Mouse (Mus musculus) embryonic fibroblast, embryonic 13.5 days (primary cell): ENCODE measurements around the gene Tead2. TPM values are rescaled to one million over a fixed set of nuclear protein-coding genes. Genes with fewer than 3 reads are reported as not detected.

Source experiments
- H3K27ac ChIP-seq: 2 replicates; pipeline ENCODE4 v1.5.1; 2012; ENCODE audit warnings: low read length, control low read depth, inconsistent platforms; ENCODE audit not compliant: insufficient read depth
- H3K4me1 ChIP-seq: 2 replicates; pipeline ENCODE4 v1.6.1; 2011; ENCODE audit warnings: low read length; ENCODE audit not compliant: control insufficient read depth, insufficient read depth
- H3K4me3 ChIP-seq: 2 replicates; pipeline ENCODE4 v1.5.1; 2011; ENCODE audit warnings: mild to moderate bottlenecking, control low read depth, low read length; ENCODE audit not compliant: insufficient read depth
- CTCF ChIP-seq: IDR thresholded peaks from 2 replicates; pipeline ENCODE4 v1.5.1; 2011; ENCODE audit warnings: mild to moderate bottlenecking, control low read depth, low read length, moderate library complexity, borderline replicate concordance; ENCODE audit not compliant: insufficient read depth
- POLR2A ChIP-seq: IDR thresholded peaks from 2 replicates; pipeline ENCODE4 v1.6.1; 2011; ENCODE audit warnings: low read depth, mild to moderate bottlenecking, control low read depth, low read length, moderate library complexity
- polyA plus RNA-seq: library from polyadenylated mRNA; stranded (reverse); fragments of >200 nt; gene quantifications from 2 replicates; pipeline ENCODE4 v1.2.4, GENCODE M21; 2011; ENCODE audit warnings: low read depth; ENCODE audit not compliant: missing spikeins, insufficient read length

Gene Tead2
- polyA plus RNA-seq, 1 experiment, result 94.3 TPM

- H3K4me1 ChIP-seq, result no peaks in the 10 kb centered on the region
- no peak overlapping the region for H3K4me3 ChIP-seq
- no peak overlapping the region for H3K27ac ChIP-seq
- TF ChIP-seq CTCF (no peak), POLR2A (no peak)
Observed at GRCm38 (mm10) chr7:45176356-45176755, 39.2 kb upstream of the Tead2 start.

GRCm38 (mm10) chr7:45178550-45178949 is 37.0 kb upstream of the Tead2 start:
- no peak overlapping the region for H3K4me3 ChIP-seq
- no peaks in the 10 kb centered on the region for H3K4me1 ChIP-seq
- TF ChIP-seq POLR2A, result no peak
- no peak overlapping the region for H3K27ac ChIP-seq

GRCm38 (mm10) chr7:45179469-45179868 is 36.1 kb upstream of the Tead2 start, which contains the start of gene Gfy:
TSS of gene Gfy (minus strand) at chr7:45179569.
- H3K27ac ChIP-seq, result no peak within 1 kb of the TSS
- no peaks in the 10 kb centered on the region for H3K4me1 ChIP-seq
- TF ChIP-seq POLR2A (no peak), CTCF (no peak)
- H3K4me3 ChIP-seq, result no peak within 1 kb of the TSS

- Histone ChIP-seq H3K27ac (no peak within 1 kb of the TSS), H3K4me3 (no peak within 1 kb of the TSS), H3K4me1 (no peaks in the 10 kb centered on the region)
- TF ChIP-seq POLR2A, result no peak
- no peak for TF ChIP-seq CTCF
Observed at GRCm38 (mm10) chr7:45180896-45181477, 34.6 kb upstream of the Tead2 start, which contains the start of gene Pth2. TSS of gene Pth2 (plus strand) at chr7:45180995.

GRCm38 (mm10) chr7:45181540-45181939 is 34.0 kb upstream of the Tead2 start:
- TF ChIP-seq CTCF (no peak), POLR2A (no peak)
- Histone ChIP-seq H3K27ac (no peak overlapping the region), H3K4me3 (no peak overlapping the region), H3K4me1 (no peaks in the 10 kb centered on the region)

- Histone ChIP-seq H3K4me1 (no peaks in the 10 kb centered on the region), H3K4me3 (no peak overlapping the region), H3K27ac (no peak overlapping the region)
- TF ChIP-seq POLR2A, result 0 out of 2 replicates have a peak, but pooled peaks have one; percentile 43
- no peak for TF ChIP-seq CTCF
Observed at GRCm38 (mm10) chr7:45182199-45182601, 33.4 kb upstream of the Tead2 start.

GRCm38 (mm10) chr7:45182606-45183005 is 32.9 kb upstream of the Tead2 start:
- TF ChIP-seq POLR2A (no peak), CTCF (no peak)
- H3K4me1 ChIP-seq, result no peaks in the 10 kb centered on the region
- no peak overlapping the region for H3K27ac ChIP-seq
- no peak overlapping the region for H3K4me3 ChIP-seq

GRCm38 (mm10) chr7:45183672-45184071 is 31.9 kb upstream of the Tead2 start:
- no peak overlapping the region for H3K27ac ChIP-seq
- no peak overlapping the region for H3K4me3 ChIP-seq
- TF ChIP-seq CTCF, result no peak
- TF ChIP-seq POLR2A, result no peak
- no peaks in the 10 kb centered on the region for H3K4me1 ChIP-seq

- Histone ChIP-seq H3K27ac (no peak overlapping the region), H3K4me3 (no peak overlapping the region), H3K4me1 (no peaks in the 10 kb centered on the region)
- TF ChIP-seq CTCF, result no peak
- no peak for TF ChIP-seq POLR2A
Observed at GRCm38 (mm10) chr7:45185921-45186320, 29.6 kb upstream of the Tead2 start.

- TF ChIP-seq POLR2A, result no peak
- TF ChIP-seq CTCF, result no peak
- Histone ChIP-seq H3K4me1 (peaks cover 3% of the 10 kb centered on the region; the same call in 1 of the 2 replicates), H3K27ac (no peak overlapping the region), H3K4me3 (no peak overlapping the region)
Observed at GRCm38 (mm10) chr7:45189600-45189999, 26.0 kb upstream of the Tead2 start.
